Mouse (Mus musculus) heart, adult 2 months (tissue): ENCODE results near the gene 4933414I15Rik. TPM values are rescaled to one million over a fixed set of nuclear protein-coding genes. Genes with fewer than 3 reads are reported as not detected.

ENCODE experiments used
- DNase-seq, 2 experiments: peaks; one replicate each; pipeline ENCODE4 v3.0.0; 2021
- H3K27ac ChIP-seq: fragments of 200-600 bp; 2 replicates; pipeline ENCODE4 v1.8.1; 2022
- H3K27me3 ChIP-seq: fragments of 200-500 bp; 2 replicates; pipeline ENCODE4 v1.6.1; 2012; ENCODE audit warnings: mild to moderate bottlenecking, low read length, inconsistent platforms, mixed read lengths; ENCODE audit not compliant: control insufficient read depth, insufficient read depth
- H3K36me3 ChIP-seq: fragments of 200-500 bp; 2 replicates; pipeline ENCODE4 v1.6.1; 2012; ENCODE audit warnings: low read length, inconsistent platforms; ENCODE audit not compliant: control insufficient read depth, insufficient read depth
- H3K4me1 ChIP-seq: fragments of 200-500 bp; 2 replicates; pipeline ENCODE4 v1.6.1; 2011; ENCODE audit warnings: low read length; ENCODE audit not compliant: control insufficient read depth, insufficient read depth
- H3K4me3 ChIP-seq: fragments of 200-600 bp; 2 replicates; pipeline ENCODE4 v1.8.1; 2022
- H3K79me2 ChIP-seq: fragments of 200-500 bp; replicated peaks from 2 replicates; pipeline ENCODE4 v1.6.1; 2012; ENCODE audit warnings: mild to moderate bottlenecking, inconsistent platforms, low read length, moderate library complexity, mixed read lengths; ENCODE audit not compliant: control insufficient read depth, insufficient read depth
- H3K9ac ChIP-seq: fragments of 200-500 bp; 2 replicates; pipeline ENCODE4 v1.6.1; 2012; ENCODE audit warnings: low read depth, mild to moderate bottlenecking, control low read depth, inconsistent platforms, low read length, mixed read lengths
- CTCF ChIP-seq: fragments of 200-600 bp; IDR thresholded peaks from 2 replicates; pipeline ENCODE4 v1.8.1; 2022; ENCODE audit warnings: antibody characterized with exemption, mild to moderate bottlenecking, moderate library complexity
- EP300 ChIP-seq: fragments of 200-500 bp; IDR thresholded peaks from 2 replicates; pipeline ENCODE4 v1.6.1; 2011; ENCODE audit warnings: low read depth, low read length, control low read depth; ENCODE audit not compliant: insufficient read depth
- POLR2A ChIP-seq: fragments of 200-500 bp; IDR thresholded peaks from 2 replicates; pipeline ENCODE4 v1.6.1; 2011; ENCODE audit warnings: mild to moderate bottlenecking, low read depth, low read length, control low read depth; ENCODE audit not compliant: insufficient read depth
- WGBS: fragments of 180-500 bp; shearing (Covaris S2); methylation state at CpG from one replicate; pipeline ENCODE4 v1.1.7; 2018; 5-methylcytosine and 5-hydroxymethylcytosine counted together
- intact Hi-C: fragments of 180-260 bp; cut with DNase I; formaldehyde crosslinking; loops from one replicate; pipeline ENCODE4 v1.15.1; 2025
- long read RNA-seq: library from polyadenylated mRNA; stranded (forward); transcript quantifications from one replicate; pipeline ENCODE4 v2.0.0, GENCODE M21; 2021
- polyA plus RNA-seq: library from polyadenylated mRNA; depleted of rRNA; stranded (reverse); fragments of >200 nt; gene quantifications from 2 replicates; pipeline ENCODE4 v1.2.3, GENCODE M21; 2012; rRNA removed
- total RNA-seq, 2 experiments: library from RNA; stranded (reverse); gene quantifications; 2 replicates each; pipeline ENCODE4 v1.2.3; 2021

4933414I15Rik gene
- total RNA-seq (not detected), polyA plus RNA-seq (not detected in 2 replicates)
- long read RNA-seq, result 0 reads

GRCm38 (mm10) chr11:50943506-50943905, at the start of gene 4933414I15Rik:
TSS of gene 4933414I15Rik (minus strand) at chr11:50943765.
- Histone ChIP-seq H3K79me2 (no peaks in the 10 kb centered on the region), H3K4me3 (no peak within 1 kb of the TSS), H3K36me3 (no peaks in the 10 kb centered on the region), H3K4me1 (no peaks in the 10 kb centered on the region), H3K27me3 (0 out of 2 replicates have a peak, but pooled peaks cover 1% of the 10 kb centered on the region), H3K9ac (no peak within 1 kb of the TSS), H3K27ac (no peak within 1 kb of the TSS)
- 73% methylated on average over 14 of the region's 14 CpGs for WGBS
- TF ChIP-seq POLR2A (no peak), EP300 (no peak), CTCF (no peak)
- DNase-seq, result no peak
- intact Hi-C loops, result loop anchor here (5.0 kb wide), 2 partner anchors 324 to 594 kb away; no protein-coding TSS in a partner anchor

- Histone ChIP-seq H3K79me2 (no peaks in the 10 kb centered on the region), H3K4me1 (no peaks in the 10 kb centered on the region), H3K27me3 (no peaks in the 10 kb centered on the region; the same call in none of the 2 replicates), H3K27ac (no peak within 1 kb of the TSS), H3K9ac (no peak within 1 kb of the TSS), H3K4me3 (no peak within 1 kb of the TSS), H3K36me3 (no peaks in the 10 kb centered on the region)
- TF ChIP-seq EP300, result no peak
- no peak for TF ChIP-seq CTCF
- no peak for TF ChIP-seq POLR2A
- intact Hi-C loops, result no loop called here
- 61% methylated on average over 5 of the region's 5 CpGs for WGBS
- no peak for DNase-seq
Observed at GRCm38 (mm10) chr11:50981667-50982066, 38.1 kb upstream of the 4933414I15Rik start, which contains the start of gene Olfr1377. TSS of gene Olfr1377 (plus strand) at chr11:50981967.

GRCm38 (mm10) chr11:50977216-50977615, 33.7 kb upstream of the 4933414I15Rik start:
- no peak overlapping the region for H3K9ac ChIP-seq
- H3K4me1 ChIP-seq, result no peaks in the 10 kb centered on the region
- no peak overlapping the region for H3K27ac ChIP-seq
- no peak overlapping the region for H3K4me3 ChIP-seq
- intact Hi-C loops, result no loop called here
- WGBS, result 69% methylated on average over 4 of the region's 4 CpGs
- H3K27me3 ChIP-seq, result no peaks in the 10 kb centered on the region; the same call in 1 of the 2 replicates
- TF ChIP-seq POLR2A (no peak), CTCF (no peak), EP300 (no peak)
- no peaks in the 10 kb centered on the region for H3K36me3 ChIP-seq
- no peaks in the 10 kb centered on the region for H3K79me2 ChIP-seq
- no peak for DNase-seq

GRCm38 (mm10) chr11:50966230-50966629, 22.7 kb upstream of the 4933414I15Rik start, which contains the start of gene Olfr1378:
TSS of gene Olfr1378 (plus strand) at chr11:50966530.
- DNase-seq, result no peak
- Histone ChIP-seq H3K36me3 (no peaks in the 10 kb centered on the region), H3K79me2 (no peaks in the 10 kb centered on the region), H3K27ac (no peak within 1 kb of the TSS), H3K27me3 (0 out of 2 replicates have a peak, but pooled peaks cover 2% of the 10 kb centered on the region), H3K4me3 (no peak within 1 kb of the TSS), H3K4me1 (no peaks in the 10 kb centered on the region), H3K9ac (no peak within 1 kb of the TSS)
- no peak for TF ChIP-seq CTCF
- TF ChIP-seq EP300, result no peak
- no peak for TF ChIP-seq POLR2A
- intact Hi-C loops, result no loop called here
- WGBS, result 89% methylated on average over 11 of the region's 11 CpGs

- intact Hi-C loops, result no loop called here
- H3K27ac ChIP-seq, result no peak overlapping the region
- H3K27me3 ChIP-seq, result 0 out of 2 replicates have a peak, but pooled peaks cover 2% of the 10 kb centered on the region
- no peak overlapping the region for H3K9ac ChIP-seq
- no peaks in the 10 kb centered on the region for H3K36me3 ChIP-seq
- WGBS, result 46% methylated on average over 2 of the region's 2 CpGs
- DNase-seq, result no peak
- H3K79me2 ChIP-seq, result no peaks in the 10 kb centered on the region
- no peaks in the 10 kb centered on the region for H3K4me1 ChIP-seq
- no peak overlapping the region for H3K4me3 ChIP-seq
- no peak for TF ChIP-seq CTCF
- TF ChIP-seq POLR2A, result peak; percentile 68; the same call in 1 of the 2 replicates
- TF ChIP-seq EP300, result no peak
Observed at GRCm38 (mm10) chr11:50964886-50965285, 21.3 kb upstream of the 4933414I15Rik start.

- WGBS, result 69% methylated on average over 6 of the region's 6 CpGs
- no peak within 1 kb of the TSS for H3K27ac ChIP-seq
- no peak for TF ChIP-seq CTCF
- TF ChIP-seq POLR2A, result no peak
- no peak for TF ChIP-seq EP300
- H3K79me2 ChIP-seq, result no peaks in the 10 kb centered on the region
- no peaks in the 10 kb centered on the region for H3K36me3 ChIP-seq
- intact Hi-C loops, result no loop called here
- no peak within 1 kb of the TSS for H3K4me3 ChIP-seq
- no peaks in the 10 kb centered on the region for H3K4me1 ChIP-seq
- peaks cover 3% of the 10 kb centered on the region for H3K27me3 ChIP-seq
- no peak within 1 kb of the TSS for H3K9ac ChIP-seq
- no peak for DNase-seq
Observed at GRCm38 (mm10) chr11:50953665-50954064, 10.1 kb upstream of the 4933414I15Rik start, which contains the start of gene Prop1. TSS of gene Prop1 (minus strand) at chr11:50953765.
